Mouse (Mus musculus) midbrain, postnatal 0 days (tissue): ENCODE data around the gene Atp6v1g1. TPM values are rescaled to one million over a fixed set of nuclear protein-coding genes. Genes with fewer than 3 reads are reported as not detected.
A peak's percentile ranks its signal among the peaks of the same experiment; 100 is the strongest.

Experiments
- ATAC-seq: fragments of 200-750 bp; cut with Nextera tagmentation; 2 replicates; pipeline ENCODE4 v1.8.0; 2017; ENCODE audit warnings: moderate number of reproducible peaks, mild to moderate bottlenecking, moderate TSS enrichment, moderate library complexity; ENCODE audit not compliant: low FRiP score
- DNase-seq: peaks from one replicate; pipeline ENCODE4 v3.0.0-alpha.2; 2015; ENCODE audit warnings: low spot score
- H3K27ac ChIP-seq: fragments of 300-500 bp; sonication (generic); 2 replicates; pipeline ENCODE4 v1.5.1; 2014; ENCODE audit warnings: low read depth, mild to moderate bottlenecking, low read length, mixed read lengths
- H3K27me3 ChIP-seq: fragments of 300-500 bp; sonication (generic); 2 replicates; pipeline ENCODE4 v1.6.1; 2014; ENCODE audit warnings: low read length, control low read depth, mixed read lengths; ENCODE audit not compliant: insufficient read depth
- H3K36me3 ChIP-seq: fragments of 300-500 bp; sonication (generic); 2 replicates; pipeline ENCODE4 v1.6.1; 2014; ENCODE audit warnings: low read length, control low read depth, mixed read lengths; ENCODE audit not compliant: insufficient read depth
- H3K4me1 ChIP-seq: fragments of 300-500 bp; sonication (generic); 2 replicates; pipeline ENCODE4 v1.6.1; 2014; ENCODE audit warnings: mild to moderate bottlenecking, control low read depth, antibody characterized with exemption, low read length, mixed read lengths; ENCODE audit not compliant: insufficient read depth
- H3K4me2 ChIP-seq: fragments of 300-500 bp; sonication (generic); 2 replicates; pipeline ENCODE4 v1.6.1; 2014; ENCODE audit warnings: low read depth, mild to moderate bottlenecking, low read length, mixed read lengths; ENCODE audit not compliant: poor library complexity, severe bottlenecking
- H3K4me3 ChIP-seq: fragments of 300-500 bp; sonication (generic); 2 replicates; pipeline ENCODE4 v1.5.1; 2014; ENCODE audit warnings: low read depth, mild to moderate bottlenecking, low read length, moderate library complexity
- H3K9ac ChIP-seq: fragments of 300-500 bp; sonication (generic); replicated peaks from 2 replicates; pipeline ENCODE4 v1.6.1; 2014; ENCODE audit warnings: mild to moderate bottlenecking, low read length, moderate library complexity, mixed read lengths; ENCODE audit not compliant: poor library complexity, severe bottlenecking
- H3K9me3 ChIP-seq: fragments of 300-500 bp; sonication (generic); 2 replicates; pipeline ENCODE4 v1.6.1; 2016; ENCODE audit warnings: low read length, control low read depth
- CTCF ChIP-seq: IDR thresholded peaks from 2 replicates; pipeline ENCODE4 v1.5.1; 2016; ENCODE audit warnings: antibody characterized with exemption, mild to moderate bottlenecking
- WGBS: fragments of 180-500 bp; shearing (Covaris S2); extraction: QIAGEN DNeasy Blood & Tissue Kit; methylation state at CpG from one replicate; pipeline ENCODE4 v1.1.7; 2014; 5-methylcytosine and 5-hydroxymethylcytosine counted together
- polyA plus RNA-seq: library from polyadenylated mRNA; unstranded; fragments of >200 nt; fragmentation: Nextera tagmentation; extraction: Ambion mirVana; gene quantifications from 2 replicates; pipeline ENCODE4 v1.2.1, GENCODE M21; 2015
- total RNA-seq: library from RNA; depleted of rRNA; stranded (reverse); fragments of >200 nt; gene quantifications from 2 replicates; pipeline ENCODE4 v1.2.3, GENCODE M21; 2014

The Atp6v1g1 gene
- total and polyA plus RNA-seq, 2 experiments from 2014 or later: 142 to 357 TPM

DNA sequence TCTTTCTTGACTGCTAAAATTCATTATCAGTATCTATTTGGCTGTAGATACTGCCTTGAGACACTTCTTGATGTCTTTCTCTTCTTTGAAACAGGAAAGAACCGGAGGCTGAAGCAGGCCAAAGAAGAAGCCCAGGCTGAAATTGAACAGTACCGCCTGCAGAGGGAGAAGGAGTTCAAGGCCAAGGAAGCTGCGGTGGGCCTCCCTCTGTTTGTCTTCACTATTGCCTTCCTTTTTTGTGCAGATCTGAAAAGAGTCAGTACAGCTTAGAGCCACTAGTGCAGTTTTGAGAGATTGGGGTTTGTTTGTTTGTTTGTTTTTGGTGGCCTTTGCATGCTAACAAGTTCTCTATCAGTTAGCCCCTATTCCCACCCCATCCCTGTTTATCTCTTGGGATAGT is 3.9 kb downstream of the Atp6v1g1 start:
- DNase-seq: no peak
- no peak overlapping the region for H3K4me3 ChIP-seq

DNA sequence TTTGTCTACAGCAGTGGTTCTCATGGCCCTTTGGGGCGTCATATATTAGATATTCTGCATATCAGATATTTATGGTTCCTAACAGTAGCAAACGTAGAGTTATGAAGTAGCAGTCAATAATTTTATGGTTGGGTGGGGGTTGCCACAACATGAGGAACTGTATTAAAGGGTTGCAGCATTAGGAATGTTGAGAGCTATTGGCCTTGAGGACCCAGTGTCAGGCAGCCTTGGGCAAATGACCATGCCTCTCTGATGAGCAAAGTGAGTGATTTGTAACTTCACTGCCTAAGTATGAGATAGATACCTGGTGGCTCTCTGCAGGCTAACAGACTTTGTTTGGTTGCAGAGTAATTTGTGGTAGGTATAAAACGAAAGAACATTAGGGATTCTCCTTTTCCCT is 6.3 kb downstream of the Atp6v1g1 start:
- no peak for TF ChIP-seq CTCF
- no peak overlapping the region for H3K4me3 ChIP-seq
- no peak for DNase-seq
- peaks cover 10% of the 10 kb centered on the region for H3K4me1 ChIP-seq
- H3K27ac ChIP-seq: no peak overlapping the region
- no peak for ATAC-seq
- 93% methylated on average over 3 of the region's 3 CpGs for WGBS
- H3K9me3 ChIP-seq: no peaks in the 10 kb centered on the region
- no peak overlapping the region for H3K9ac ChIP-seq
- H3K4me2 ChIP-seq: no peak overlapping the region
- H3K36me3 ChIP-seq: peaks cover 24% of the 10 kb centered on the region
- no peaks in the 10 kb centered on the region for H3K27me3 ChIP-seq

More for the DNA sequence above, 3.9 kb downstream of the Atp6v1g1 start:
- H3K4me2 ChIP-seq: no peak overlapping the region
- H3K27ac ChIP-seq: no peak overlapping the region
- H3K9me3 ChIP-seq: no peaks in the 10 kb centered on the region
- no peaks in the 10 kb centered on the region for H3K27me3 ChIP-seq
- no peak overlapping the region for H3K9ac ChIP-seq
- H3K4me1 ChIP-seq: peaks cover 10% of the 10 kb centered on the region
- H3K36me3 ChIP-seq: peaks cover 24% of the 10 kb centered on the region
- 64% methylated on average over 3 of the region's 3 CpGs for WGBS
- no peak for ATAC-seq
- peak; percentile 45 for TF ChIP-seq CTCF

DNA sequence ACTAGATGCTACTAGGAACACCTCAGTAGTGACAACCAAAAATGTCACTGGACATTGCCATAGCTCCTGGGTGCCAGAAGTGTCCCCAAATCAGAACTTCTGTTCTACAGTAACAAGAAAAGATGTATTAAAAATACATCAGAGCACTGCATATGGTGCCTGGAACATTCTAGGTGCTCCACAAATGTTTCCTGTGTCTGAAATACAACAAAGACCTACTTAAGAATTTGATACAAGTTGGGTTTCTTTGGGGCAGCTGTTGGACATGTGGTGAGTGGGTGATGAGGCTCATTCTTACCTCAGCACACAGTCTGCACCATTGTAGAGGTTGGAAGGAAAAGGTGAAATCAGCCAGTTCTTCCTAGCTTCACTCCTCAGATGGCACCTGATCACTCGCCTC is 8.3 kb downstream of the Atp6v1g1 start:
- H3K9me3 ChIP-seq: no peaks in the 10 kb centered on the region
- H3K36me3 ChIP-seq: peaks cover 24% of the 10 kb centered on the region
- H3K4me2 ChIP-seq: no peak overlapping the region
- no peaks in the 10 kb centered on the region for H3K4me1 ChIP-seq
- H3K27me3 ChIP-seq: no peaks in the 10 kb centered on the region
- H3K4me3 ChIP-seq: no peak overlapping the region
- DNase-seq (no peak), ATAC-seq (no peak)
- no peak overlapping the region for H3K9ac ChIP-seq
- 89% methylated on average over 1 of the region's 1 CpGs for WGBS
- no peak overlapping the region for H3K27ac ChIP-seq
- no peak for TF ChIP-seq CTCF

DNA sequence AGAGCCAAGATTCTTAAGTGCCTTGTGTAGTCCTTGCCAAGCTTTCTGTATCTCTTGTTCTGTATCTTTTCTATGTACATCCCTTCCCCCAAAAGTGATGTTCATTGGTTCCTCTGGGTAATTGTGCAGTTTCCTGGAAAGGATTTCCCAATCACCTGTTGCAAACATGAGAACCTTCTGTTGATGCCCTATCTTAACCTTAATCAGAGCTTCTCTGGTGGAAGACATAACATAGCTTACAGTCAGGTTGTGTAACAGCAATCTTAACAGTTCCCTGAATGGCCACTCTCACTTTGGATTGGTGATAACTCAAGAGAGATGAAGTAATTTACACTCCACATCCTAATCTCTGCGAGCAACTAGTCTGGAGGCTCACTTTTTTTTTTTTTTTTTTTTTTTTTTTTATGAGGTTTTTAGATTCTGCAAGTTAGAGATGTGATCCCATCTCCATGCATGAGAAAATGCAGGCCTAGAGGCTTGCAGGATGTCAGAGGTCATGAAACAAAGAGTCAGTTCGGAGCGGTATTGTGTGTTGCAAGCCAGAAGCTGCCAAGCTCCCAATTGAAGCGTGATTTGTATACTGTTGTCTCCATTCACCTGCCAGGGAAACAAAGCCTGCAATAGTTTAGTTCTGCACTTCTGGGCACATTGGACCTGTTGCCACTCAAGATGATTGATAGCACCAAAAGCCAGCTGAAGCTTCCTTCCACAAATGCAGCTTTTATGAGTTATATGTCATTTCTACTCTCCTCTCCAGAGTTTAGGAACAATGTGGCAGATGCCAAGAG is 9.4 kb downstream of the Atp6v1g1 start:
- no peak for DNase-seq
- no peak for ATAC-seq
- H3K27ac ChIP-seq: no peak overlapping the region

DNA sequence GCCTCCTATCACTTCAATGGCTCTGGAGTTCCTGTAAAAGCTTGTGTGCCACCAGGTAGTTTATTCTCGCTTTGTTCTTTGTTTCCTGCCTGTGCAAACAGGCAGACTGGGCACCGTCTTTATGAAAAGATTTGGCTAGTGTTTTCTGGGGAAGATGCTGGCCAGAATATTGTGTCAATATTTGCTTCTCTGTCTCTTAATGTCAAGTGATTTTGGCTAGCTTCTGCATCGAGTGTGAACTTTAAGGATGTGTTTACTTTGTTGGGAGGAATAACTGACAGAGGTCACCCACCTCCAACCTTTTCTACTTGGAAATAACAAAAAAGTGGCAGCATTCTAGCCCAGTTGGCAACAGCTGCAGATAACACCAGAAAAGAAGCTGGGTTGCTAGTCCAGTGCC is 10.0 kb downstream of the Atp6v1g1 start:
- TF ChIP-seq CTCF: no peak
- ATAC-seq: no peak
- Histone ChIP-seq H3K27ac (no peak overlapping the region), H3K9ac (no peak overlapping the region), H3K36me3 (peaks cover 21% of the 10 kb centered on the region), H3K4me2 (no peak overlapping the region), H3K4me3 (no peak overlapping the region), H3K27me3 (no peaks in the 10 kb centered on the region), H3K4me1 (0 out of 2 replicates have a peak, but pooled peaks cover 4% of the 10 kb centered on the region), H3K9me3 (no peaks in the 10 kb centered on the region)
- no peak for DNase-seq
- WGBS: 55% methylated on average over 3 of the region's 3 CpGs

More for the DNA sequence above, 9.4 kb downstream of the Atp6v1g1 start:
- 35% methylated on average over 4 of the region's 4 CpGs for WGBS
- Histone ChIP-seq H3K9ac (no peak overlapping the region), H3K36me3 (peaks cover 24% of the 10 kb centered on the region), H3K27me3 (no peaks in the 10 kb centered on the region), H3K4me1 (no peaks in the 10 kb centered on the region), H3K4me3 (no peak overlapping the region), H3K4me2 (no peak overlapping the region), H3K9me3 (no peaks in the 10 kb centered on the region)
- no peak for TF ChIP-seq CTCF

DNA sequence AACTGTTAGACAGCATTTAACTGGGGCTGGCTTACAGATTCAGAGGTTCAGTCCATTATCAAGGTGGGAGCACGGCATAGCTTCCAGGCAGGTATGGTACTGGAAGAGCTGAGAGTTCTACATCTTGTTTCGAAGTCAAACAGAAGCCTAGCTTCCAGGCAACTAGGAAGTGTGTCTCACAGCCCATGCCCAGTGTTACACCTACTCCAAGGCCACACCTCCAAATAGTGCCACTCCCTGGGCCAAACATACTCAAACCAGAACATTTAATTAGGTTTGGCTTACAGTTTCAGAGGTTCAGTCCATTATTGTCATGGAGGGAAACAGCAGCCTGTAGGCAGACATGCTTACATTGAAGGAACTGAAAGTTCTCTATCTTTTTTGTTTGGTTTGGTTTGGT is 10.5 kb downstream of the Atp6v1g1 start:
- no peak for DNase-seq
- 95% methylated on average over 2 of the region's 2 CpGs for WGBS
- no peak for TF ChIP-seq CTCF
- H3K4me3 ChIP-seq: no peak overlapping the region
- no peak for ATAC-seq
- 0 out of 2 replicates have a peak, but pooled peaks cover 6% of the 10 kb centered on the region for H3K4me1 ChIP-seq
- no peak overlapping the region for H3K27ac ChIP-seq
- peaks cover 19% of the 10 kb centered on the region for H3K36me3 ChIP-seq
- H3K4me2 ChIP-seq: no peak overlapping the region
- H3K27me3 ChIP-seq: no peaks in the 10 kb centered on the region
- no peaks in the 10 kb centered on the region for H3K9me3 ChIP-seq
- H3K9ac ChIP-seq: no peak overlapping the region
